Mouse (Mus musculus): ENCODE data around the gene Tmem8. TPM values are rescaled to one million over a fixed set of nuclear protein-coding genes. Genes with fewer than 3 reads are reported as not detected.

Tmem8 gene
- 1.2 and 1.6 TPM in 2 replicates for polyA plus RNA-seq (2015; fragmentation: Nextera tagmentation; extraction: Ambion mirVana)

DNA sequence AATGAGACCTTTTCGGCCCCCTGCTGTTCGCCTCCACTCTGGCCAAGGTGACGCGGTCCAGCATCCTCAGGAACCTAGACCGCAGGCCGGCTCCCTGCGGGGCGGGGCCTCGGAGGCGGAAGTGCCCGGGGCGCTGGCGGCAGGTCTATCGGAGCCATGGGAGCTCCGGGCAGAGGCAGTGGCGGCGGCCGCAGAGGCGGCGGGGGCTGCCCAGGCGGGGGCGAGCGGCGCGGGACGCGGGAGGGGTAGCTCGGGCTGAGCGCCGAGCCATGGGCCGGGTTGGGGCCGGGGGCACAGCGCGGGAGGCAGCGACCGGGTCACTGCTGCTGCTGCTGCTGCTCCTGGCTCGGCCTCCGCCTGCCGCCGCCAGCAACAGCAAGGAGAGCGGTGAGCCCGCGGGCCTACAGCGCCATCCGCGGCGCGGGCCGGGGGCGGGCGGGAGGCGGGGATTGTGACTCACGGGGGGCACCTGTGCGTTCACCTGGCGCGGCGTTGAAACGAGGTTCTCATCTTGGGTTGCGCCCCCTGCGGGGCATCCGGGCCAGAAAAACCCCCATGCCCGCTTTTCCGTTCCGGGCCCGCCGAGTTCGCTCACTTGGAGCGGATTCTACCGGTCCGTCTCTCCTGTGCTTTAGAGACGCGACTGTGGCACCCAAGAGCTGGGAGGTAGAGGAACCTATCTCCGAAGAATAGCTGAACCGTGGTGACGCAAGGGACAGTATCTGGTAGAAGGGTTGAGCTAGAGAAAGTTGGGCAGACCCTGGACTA is at the start of gene Tmem8:
Gene Tmem8 (plus strand): TSS at position 119 of the 768 bp plus-strand sequence.
- peaks cover 10% of the 10 kb centered on the region for H3K4me1 ChIP-seq (ENCODE audit: control insufficient read depth, low read depth, low read length)
- peak within 1 kb of the TSS; percentile 89 for H3K4me2 ChIP-seq (ENCODE audit: low read depth, low read length)
- WGBS (ENCODE audit: insufficient replicate concordance), result under 1% methylated on average over 75 of the region's 75 CpGs
- peaks cover 56% of the 10 kb centered on the region for H3K27me3 ChIP-seq (ENCODE audit: control insufficient read depth, insufficient read depth, low read depth, low read length)
- peak within 1 kb of the TSS; percentile 69 for H3K9ac ChIP-seq (ENCODE audit: low read depth, low read length)
- peak; percentile 70 for ATAC-seq (ENCODE audit: low read depth)
- H3K9me3 ChIP-seq (replicated peaks; ENCODE audit: control insufficient read depth, low read length), result no peaks in the 10 kb centered on the region
- no peak within 1 kb of the TSS for H3K27ac ChIP-seq (ENCODE audit: low read length)
- peak within 1 kb of the TSS; percentile 72 for H3K4me3 ChIP-seq (ENCODE audit: low read depth, low read length)
- H3K36me3 ChIP-seq (ENCODE audit: control insufficient read depth, insufficient read depth), result no peaks in the 10 kb centered on the region

DNA sequence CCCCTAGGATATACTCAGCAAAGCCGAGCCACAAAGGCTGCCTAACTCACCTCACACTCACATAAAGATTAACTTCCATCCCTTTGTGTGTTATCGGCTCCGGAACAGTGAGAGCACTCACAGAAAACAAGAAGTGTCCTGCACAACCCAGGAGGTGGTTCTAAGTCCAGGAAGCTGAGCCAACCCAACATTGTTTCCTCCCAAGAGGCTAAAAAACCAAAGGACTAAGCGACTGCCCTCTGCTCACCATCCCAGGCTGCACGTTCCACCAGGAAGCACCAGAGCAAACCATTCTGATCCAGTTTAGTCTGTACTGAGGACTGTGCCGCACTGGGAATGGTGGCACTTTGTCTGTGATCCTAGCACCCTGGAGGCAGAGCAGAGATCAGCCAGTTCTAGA is 48.2 kb upstream of the Tmem8 start:
- H3K27me3 ChIP-seq (ENCODE audit: control insufficient read depth, insufficient read depth, low read depth, low read length), result peaks cover 33% of the 10 kb centered on the region
- H3K4me3 ChIP-seq (ENCODE audit: low read depth, low read length), result no peak overlapping the region
- no peak overlapping the region for H3K27ac ChIP-seq (ENCODE audit: low read length)
- peaks cover 15% of the 10 kb centered on the region for H3K4me1 ChIP-seq (ENCODE audit: control insufficient read depth, low read depth, low read length)
- H3K36me3 ChIP-seq (ENCODE audit: control insufficient read depth, insufficient read depth), result no peaks in the 10 kb centered on the region
- 26% methylated on average over 6 of the region's 6 CpGs for WGBS (ENCODE audit: insufficient replicate concordance)
- ATAC-seq (ENCODE audit: low read depth), result no peak
- no peak overlapping the region for H3K9ac ChIP-seq (ENCODE audit: low read depth, low read length)
- H3K4me2 ChIP-seq (ENCODE audit: low read depth, low read length), result no peak overlapping the region
- H3K9me3 ChIP-seq (replicated peaks; ENCODE audit: control insufficient read depth, low read length), result no peaks in the 10 kb centered on the region

DNA sequence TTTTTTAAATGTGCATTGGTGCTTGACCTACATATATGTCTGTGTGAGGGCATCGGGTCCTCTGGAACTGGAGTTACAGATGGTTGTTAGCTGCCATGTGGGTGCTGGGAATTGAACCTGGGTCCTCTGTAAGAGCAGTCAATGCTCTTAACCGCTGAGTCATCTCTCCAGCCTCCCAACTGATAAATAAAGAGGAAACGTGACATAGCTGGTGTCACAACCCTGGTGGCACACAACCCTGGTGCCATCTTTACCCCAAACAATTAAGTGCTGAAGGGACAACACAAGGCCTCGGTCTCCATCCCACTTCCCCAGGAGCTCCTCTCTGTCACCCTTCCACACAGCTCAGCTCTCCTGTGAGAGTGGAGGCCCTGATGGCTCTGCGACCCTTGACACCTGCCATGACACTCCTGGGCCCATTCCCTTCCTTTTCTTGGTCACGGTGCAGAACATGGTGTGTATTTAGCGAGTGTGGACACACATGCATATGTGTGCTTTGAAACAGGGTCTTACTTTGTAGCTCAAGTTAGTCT is 46.5 kb upstream of the Tmem8 start:
- no peak overlapping the region for H3K4me3 ChIP-seq (ENCODE audit: low read depth, low read length)
- H3K4me2 ChIP-seq (ENCODE audit: low read depth, low read length), result no peak overlapping the region
- peaks cover 15% of the 10 kb centered on the region for H3K4me1 ChIP-seq (ENCODE audit: control insufficient read depth, low read depth, low read length)
- no peak for ATAC-seq (ENCODE audit: low read depth)
- no peak overlapping the region for H3K9ac ChIP-seq (ENCODE audit: low read depth, low read length)
- no peaks in the 10 kb centered on the region for H3K36me3 ChIP-seq (ENCODE audit: control insufficient read depth, insufficient read depth)
- H3K27me3 ChIP-seq (ENCODE audit: control insufficient read depth, insufficient read depth, low read depth, low read length), result peaks cover 46% of the 10 kb centered on the region
- no peak overlapping the region for H3K27ac ChIP-seq (ENCODE audit: low read length)
- H3K9me3 ChIP-seq (replicated peaks; ENCODE audit: control insufficient read depth, low read length), result no peaks in the 10 kb centered on the region
- 79% methylated on average over 7 of the region's 7 CpGs for WGBS (ENCODE audit: insufficient replicate concordance)

DNA sequence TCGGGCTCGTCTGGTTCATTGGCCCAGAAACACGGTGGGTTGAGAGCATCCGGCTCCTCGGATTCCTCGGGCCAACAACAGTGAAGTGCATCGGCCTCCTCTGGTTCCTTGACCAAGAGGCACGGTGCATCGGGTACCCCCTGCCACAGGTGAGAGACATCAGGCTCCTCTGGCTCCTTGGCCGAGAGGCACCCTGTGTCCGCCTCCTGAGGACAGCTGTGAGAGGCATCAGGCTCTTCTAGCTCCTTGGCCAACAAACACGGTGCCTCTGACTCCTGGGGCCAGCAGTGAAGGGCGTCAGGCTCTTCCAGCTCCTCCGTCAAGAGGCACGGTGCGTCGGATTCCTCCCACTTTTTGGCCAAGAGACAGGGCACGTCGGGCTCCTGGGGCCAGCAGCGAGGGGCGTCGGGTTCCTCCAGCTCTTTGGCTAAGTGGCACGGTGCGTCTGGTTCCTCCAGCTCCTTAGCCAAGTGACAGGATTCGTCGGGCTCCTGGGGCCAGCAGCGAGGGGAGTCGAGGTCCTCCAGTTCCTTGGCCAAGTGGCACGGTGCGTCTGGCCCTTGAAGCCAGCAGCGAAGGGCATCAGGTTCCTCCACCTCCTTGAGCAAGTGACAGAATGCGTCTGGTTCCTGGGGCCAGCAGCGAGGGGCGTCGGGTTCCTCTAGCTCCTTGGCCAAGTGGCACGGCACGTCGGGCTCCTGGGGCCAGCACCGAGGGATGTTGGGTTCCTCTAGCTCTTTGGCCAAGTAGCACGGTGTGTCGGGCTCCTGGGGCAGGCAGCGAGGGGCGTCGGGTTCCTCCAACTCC is 44.9 kb upstream of the Tmem8 start:
- H3K27ac ChIP-seq (ENCODE audit: low read length), result no peak overlapping the region
- peak overlapping the region; percentile 90 for H3K4me2 ChIP-seq (ENCODE audit: low read depth, low read length)
- H3K27me3 ChIP-seq (ENCODE audit: control insufficient read depth, insufficient read depth, low read depth, low read length), result peaks cover 46% of the 10 kb centered on the region
- peaks cover 15% of the 10 kb centered on the region for H3K4me1 ChIP-seq (ENCODE audit: control insufficient read depth, low read depth, low read length)
- H3K9ac ChIP-seq (ENCODE audit: low read depth, low read length), result peak overlapping the region; percentile 60
- 3% methylated on average over 44 of the region's 44 CpGs for WGBS (ENCODE audit: insufficient replicate concordance)
- H3K9me3 ChIP-seq (replicated peaks; ENCODE audit: control insufficient read depth, low read length), result no peaks in the 10 kb centered on the region
- no peaks in the 10 kb centered on the region for H3K36me3 ChIP-seq (ENCODE audit: control insufficient read depth, insufficient read depth)
- no peak for ATAC-seq (ENCODE audit: low read depth)
- peak overlapping the region; percentile 73 for H3K4me3 ChIP-seq (ENCODE audit: low read depth, low read length)

DNA sequence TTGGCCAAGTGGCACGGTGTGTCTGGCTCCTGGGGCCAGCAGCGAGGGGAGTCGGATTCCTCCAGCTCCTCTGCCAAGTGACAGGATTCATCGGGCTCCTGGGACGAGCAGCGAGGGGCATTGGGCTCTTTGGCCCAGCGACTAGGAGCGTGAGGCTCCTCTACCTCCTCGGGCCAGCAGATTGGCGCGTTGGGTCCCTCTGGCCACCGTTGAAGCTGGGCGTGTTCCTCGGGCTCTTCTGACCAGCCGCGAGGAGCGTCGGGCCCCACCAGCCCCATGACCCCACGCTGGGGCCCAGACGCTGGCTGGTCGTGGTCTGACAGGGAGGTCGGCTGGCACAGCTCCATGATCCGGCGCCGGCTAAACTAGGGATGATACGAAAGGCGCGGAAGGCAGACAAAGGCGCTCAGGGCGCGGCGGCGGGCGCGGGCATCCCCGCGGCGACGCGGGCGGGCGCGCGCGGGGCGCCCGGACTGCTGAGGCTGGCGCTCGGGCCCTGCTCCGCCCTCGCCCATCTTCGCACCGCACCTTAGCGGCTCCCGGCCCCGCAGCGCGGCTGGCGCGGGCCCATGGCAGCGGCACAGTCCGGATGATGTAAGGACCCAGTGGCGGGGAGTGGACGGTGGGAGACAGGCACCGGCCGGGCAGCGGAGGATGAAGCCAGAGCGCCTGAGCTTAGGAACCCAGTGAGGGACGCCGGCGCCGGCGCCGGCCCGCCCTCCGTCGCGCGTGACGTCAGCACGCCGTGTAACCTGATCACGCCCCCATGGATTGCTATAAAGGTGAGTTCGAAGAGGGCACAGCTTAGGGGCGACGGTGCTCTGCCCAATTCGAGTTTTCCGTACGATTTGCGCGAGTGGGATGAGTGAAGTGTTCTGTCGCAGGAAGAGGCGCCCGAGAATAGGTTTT is 44.0 kb upstream of the Tmem8 start, which contains the start of gene Rab11fip3:
Gene Rab11fip3 (minus strand): TSS at position 725 of the 909 bp plus-strand sequence.
- peak; percentile 88 for ATAC-seq (ENCODE audit: low read depth)
- no peak within 1 kb of the TSS for H3K27ac ChIP-seq (ENCODE audit: low read length)

DNA sequence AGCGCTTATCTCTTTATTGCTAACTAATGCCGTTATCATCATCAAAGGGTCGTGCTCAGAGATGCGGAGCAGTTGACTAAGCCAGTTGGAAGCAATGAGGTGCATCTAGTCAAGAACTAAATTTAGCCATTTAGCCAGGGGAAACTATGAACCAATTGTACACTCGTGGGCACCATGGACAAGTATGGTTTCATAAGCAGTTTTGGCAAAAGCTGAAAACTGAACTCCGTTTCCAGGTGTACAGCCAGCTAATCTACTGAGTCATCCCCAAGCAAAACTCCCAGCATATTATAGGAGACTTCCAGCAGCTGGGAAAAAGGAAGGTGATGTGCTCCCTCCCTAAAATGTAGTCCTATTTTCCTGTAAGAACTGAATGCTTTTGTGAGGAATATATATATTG is 43.0 kb upstream of the Tmem8 start:
- H3K4me1 ChIP-seq (ENCODE audit: control insufficient read depth, low read depth, low read length), result peaks cover 15% of the 10 kb centered on the region
- H3K9me3 ChIP-seq (replicated peaks; ENCODE audit: control insufficient read depth, low read length), result no peaks in the 10 kb centered on the region
- H3K27me3 ChIP-seq (ENCODE audit: control insufficient read depth, insufficient read depth, low read depth, low read length), result peaks cover 46% of the 10 kb centered on the region
- peak overlapping the region; percentile 90 for H3K4me2 ChIP-seq (ENCODE audit: low read depth, low read length)
- no peaks in the 10 kb centered on the region for H3K36me3 ChIP-seq (ENCODE audit: control insufficient read depth, insufficient read depth)
- WGBS (ENCODE audit: insufficient replicate concordance), result 20% methylated on average over 6 of the region's 6 CpGs
- H3K9ac ChIP-seq (ENCODE audit: low read depth, low read length), result no peak overlapping the region
- H3K4me3 ChIP-seq (ENCODE audit: low read depth, low read length), result peak overlapping the region; percentile 73
- no peak overlapping the region for H3K27ac ChIP-seq (ENCODE audit: low read length)
- no peak for ATAC-seq (ENCODE audit: low read depth)

More for the DNA sequence above, 44.0 kb upstream of the Tmem8 start, which contains the start of gene Rab11fip3:
- H3K4me3 ChIP-seq (ENCODE audit: low read depth, low read length), result peak within 1 kb of the TSS; percentile 73
- H3K9me3 ChIP-seq (replicated peaks; ENCODE audit: control insufficient read depth, low read length), result no peaks in the 10 kb centered on the region
- peaks cover 46% of the 10 kb centered on the region for H3K27me3 ChIP-seq (ENCODE audit: control insufficient read depth, insufficient read depth, low read depth, low read length)
- H3K9ac ChIP-seq (ENCODE audit: low read depth, low read length), result peak within 1 kb of the TSS; percentile 60
- peaks cover 15% of the 10 kb centered on the region for H3K4me1 ChIP-seq (ENCODE audit: control insufficient read depth, low read depth, low read length)
- WGBS (ENCODE audit: insufficient replicate concordance), result under 1% methylated on average over 94 of the region's 94 CpGs
- no peaks in the 10 kb centered on the region for H3K36me3 ChIP-seq (ENCODE audit: control insufficient read depth, insufficient read depth)
- H3K4me2 ChIP-seq (ENCODE audit: low read depth, low read length), result peak within 1 kb of the TSS; percentile 90

DNA sequence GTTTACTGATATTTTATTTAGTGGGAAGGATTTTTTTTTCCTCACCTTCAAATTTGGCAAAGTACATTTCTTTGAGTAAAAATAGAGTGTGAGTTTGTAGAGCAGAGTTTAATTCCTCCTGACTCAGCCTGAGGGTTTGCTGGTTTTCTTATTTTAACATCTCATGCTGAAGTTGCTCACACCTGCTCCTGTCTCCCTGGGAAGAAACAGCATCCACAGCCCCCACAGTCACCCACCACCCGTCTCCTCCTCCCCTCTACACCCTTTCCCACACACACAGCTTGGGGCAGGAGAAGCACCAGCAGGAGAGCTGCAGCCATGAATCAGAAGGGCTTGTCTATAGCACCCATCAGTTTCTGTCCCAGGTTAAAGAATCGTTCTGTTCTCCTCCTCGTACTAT is 37.9 kb upstream of the Tmem8 start:
- no peak overlapping the region for H3K27ac ChIP-seq (ENCODE audit: low read length)
- WGBS (ENCODE audit: insufficient replicate concordance), result 52% methylated on average over 3 of the region's 3 CpGs
- peaks cover 9% of the 10 kb centered on the region for H3K27me3 ChIP-seq (ENCODE audit: control insufficient read depth, insufficient read depth, low read depth, low read length)
- no peaks in the 10 kb centered on the region for H3K9me3 ChIP-seq (replicated peaks; ENCODE audit: control insufficient read depth, low read length)
- no peak overlapping the region for H3K4me2 ChIP-seq (ENCODE audit: low read depth, low read length)
- no peaks in the 10 kb centered on the region for H3K4me1 ChIP-seq (ENCODE audit: control insufficient read depth, low read depth, low read length)
- ATAC-seq (ENCODE audit: low read depth), result no peak
- no peak overlapping the region for H3K4me3 ChIP-seq (ENCODE audit: low read depth, low read length)
- no peaks in the 10 kb centered on the region for H3K36me3 ChIP-seq (ENCODE audit: control insufficient read depth, insufficient read depth)
- no peak overlapping the region for H3K9ac ChIP-seq (ENCODE audit: low read depth, low read length)

DNA sequence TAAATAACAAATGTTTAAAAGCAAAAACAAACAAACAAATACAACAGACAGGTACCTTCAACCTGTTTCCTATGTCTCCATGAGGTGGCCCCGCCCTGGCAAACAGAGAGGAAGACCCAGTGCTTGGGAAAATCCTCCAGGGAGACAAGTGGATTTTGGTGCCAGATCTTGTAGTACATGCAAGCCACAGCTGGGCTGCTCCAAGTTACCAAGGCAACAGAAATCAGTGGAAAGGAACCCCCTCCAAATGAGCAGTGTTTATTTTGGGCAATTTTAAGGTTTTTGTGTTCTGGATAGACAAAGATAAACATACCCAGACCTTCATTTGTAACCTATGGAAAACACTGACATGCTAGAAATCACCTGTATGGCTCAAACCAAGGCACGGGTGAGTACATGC is 34.2 kb upstream of the Tmem8 start:
- 59% methylated on average over 2 of the region's 2 CpGs for WGBS (ENCODE audit: insufficient replicate concordance)
- no peak overlapping the region for H3K27ac ChIP-seq (ENCODE audit: low read length)
- no peaks in the 10 kb centered on the region; the same call in 1 of the 2 replicates for H3K36me3 ChIP-seq (ENCODE audit: control insufficient read depth, insufficient read depth)
- no peak overlapping the region for H3K4me2 ChIP-seq (ENCODE audit: low read depth, low read length)
- H3K4me3 ChIP-seq (ENCODE audit: low read depth, low read length), result no peak overlapping the region
- no peak for ATAC-seq (ENCODE audit: low read depth)
- no peaks in the 10 kb centered on the region for H3K27me3 ChIP-seq (ENCODE audit: control insufficient read depth, insufficient read depth, low read depth, low read length)
- no peaks in the 10 kb centered on the region for H3K9me3 ChIP-seq (replicated peaks; ENCODE audit: control insufficient read depth, low read length)
- no peaks in the 10 kb centered on the region for H3K4me1 ChIP-seq (ENCODE audit: control insufficient read depth, low read depth, low read length)
- no peak overlapping the region for H3K9ac ChIP-seq (ENCODE audit: low read depth, low read length)

All from liver, embryonic 16.5 days (tissue).